Mouse (Mus musculus): ENCODE results near the gene Kif1c. TPM values are rescaled to one million over a fixed set of nuclear protein-coding genes. Genes with fewer than 3 reads are reported as not detected.

The Kif1c gene
- total and polyA plus RNA-seq, 2 experiments from 2014 or later: 1.9 to 31.5 TPM

DNA sequence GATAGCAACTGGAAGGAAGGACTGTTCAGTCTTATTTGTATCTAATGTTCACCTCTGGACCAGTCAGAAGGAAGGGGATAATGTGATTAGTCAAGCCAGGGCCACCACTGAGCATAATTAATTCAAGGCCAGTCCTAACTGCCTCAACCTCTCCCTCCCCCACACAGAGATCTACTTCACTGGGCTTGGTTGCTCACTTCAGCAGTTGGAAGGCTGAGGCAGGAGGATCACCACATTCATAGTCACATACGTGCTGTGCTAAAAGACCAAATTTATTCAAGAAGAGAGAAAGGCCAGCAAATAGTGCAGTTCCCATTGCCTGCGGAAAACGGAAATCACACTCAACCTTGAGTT is 63.2 kb downstream of the Kif1c start:
- Histone ChIP-seq H3K4me1 (ENCODE audit: insufficient read depth, low read length) (peaks cover 12% of the 10 kb centered on the region; the same call in 1 of the 2 replicates), H3K36me3 (ENCODE audit: insufficient read depth, low read length) (0 out of 2 replicates have a peak, but pooled peaks cover 5% of the 10 kb centered on the region), H3K27me3 (ENCODE audit: insufficient read depth, low read length) (no peaks in the 10 kb centered on the region), H3K27ac (peak overlapping the region; percentile 90), H3K4me2 (ENCODE audit: low read depth, low read length) (peak overlapping the region; percentile 79), H3K4me3 (ENCODE audit: low read length) (peak overlapping the region; percentile 60), H3K9me3 (ENCODE audit: low read length) (no peaks in the 10 kb centered on the region), H3K9ac (replicated peaks; ENCODE audit: low read length) (peak overlapping the region; percentile 75)
- WGBS: 26% methylated on average over 3 of the region's 3 CpGs
- no peak for DNase-seq (ENCODE audit: low spot score)
- TF ChIP-seq CTCF (IDR thresholded peaks at IDR 0.05; ENCODE audit: low read depth): no peak
- ATAC-seq: peak; percentile 39; the same call in 1 of the 2 replicates

GRCm38 (mm10) chr11:70763936-70764808 is 63.8 kb downstream of the Kif1c start, which contains the start of gene Zfp3:
TSS of gene Zfp3 (plus strand) at chr11:70764209.
- under 1% methylated on average over 75 of the region's 78 CpGs for WGBS
- H3K4me1 ChIP-seq (ENCODE audit: insufficient read depth, low read length): peaks cover 12% of the 10 kb centered on the region; the same call in 1 of the 2 replicates
- peak within 1 kb of the TSS; percentile 60 for H3K4me3 ChIP-seq (ENCODE audit: low read length)
- H3K9ac ChIP-seq (replicated peaks; ENCODE audit: low read length): peak within 1 kb of the TSS; percentile 75
- no peaks in the 10 kb centered on the region for H3K27me3 ChIP-seq (ENCODE audit: insufficient read depth, low read length)
- TF ChIP-seq CTCF (IDR thresholded peaks at IDR 0.05; ENCODE audit: low read depth): no peak
- no peaks in the 10 kb centered on the region for H3K9me3 ChIP-seq (ENCODE audit: low read length)
- peak; percentile 89 for DNase-seq (ENCODE audit: low spot score)
- 0 out of 2 replicates have a peak, but pooled peaks cover 5% of the 10 kb centered on the region for H3K36me3 ChIP-seq (ENCODE audit: insufficient read depth, low read length)
- H3K27ac ChIP-seq: peak within 1 kb of the TSS; percentile 90
- peak; percentile 93 for ATAC-seq
- H3K4me2 ChIP-seq (ENCODE audit: low read depth, low read length): peak within 1 kb of the TSS; percentile 79

DNA sequence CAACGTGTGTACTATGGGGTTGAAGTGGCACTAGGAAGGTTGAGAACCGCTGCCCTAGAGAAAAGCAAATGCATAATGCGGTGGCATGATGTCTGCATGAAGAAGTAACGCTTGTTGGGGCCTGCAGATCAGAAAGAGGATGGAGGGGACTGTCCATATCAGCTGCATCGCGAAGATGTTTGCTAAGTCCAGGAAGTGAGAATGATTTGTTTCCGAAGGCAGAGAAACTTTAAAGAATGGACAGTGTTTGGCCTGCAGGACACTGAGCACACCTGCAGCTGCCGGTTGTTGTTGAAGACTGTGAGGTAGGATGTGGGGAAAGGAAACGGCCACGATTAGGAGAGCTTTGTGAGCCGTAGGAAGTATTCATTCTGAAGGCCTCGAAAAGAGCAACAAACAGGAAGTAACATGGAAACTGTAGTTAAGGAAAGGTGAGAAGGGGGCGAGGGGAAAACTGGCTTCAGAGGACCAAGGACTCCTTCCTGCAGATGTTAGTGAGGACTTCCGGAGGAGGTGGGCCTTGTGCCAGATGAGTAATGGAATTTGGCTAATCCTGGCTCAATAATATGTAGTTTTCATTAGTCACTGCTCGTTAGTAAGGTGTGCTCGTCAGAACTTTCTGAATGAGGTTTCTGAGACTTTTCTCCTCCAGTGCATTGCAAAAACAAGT is 65.6 kb downstream of the Kif1c start:
- Histone ChIP-seq H3K27me3 (ENCODE audit: insufficient read depth, low read length) (no peaks in the 10 kb centered on the region), H3K27ac (no peak overlapping the region), H3K4me2 (ENCODE audit: low read depth, low read length) (no peak overlapping the region), H3K36me3 (ENCODE audit: insufficient read depth, low read length) (peaks cover 7% of the 10 kb centered on the region; the same call in 1 of the 2 replicates), H3K4me1 (ENCODE audit: insufficient read depth, low read length) (peaks cover 12% of the 10 kb centered on the region; the same call in 1 of the 2 replicates), H3K9me3 (ENCODE audit: low read length) (no peaks in the 10 kb centered on the region), H3K4me3 (ENCODE audit: low read length) (no peak overlapping the region), H3K9ac (replicated peaks; ENCODE audit: low read length) (0 out of 2 replicates have a peak overlapping the region, but pooled peaks have one; percentile 5)
- no peak for DNase-seq (ENCODE audit: low spot score)
- TF ChIP-seq CTCF (IDR thresholded peaks at IDR 0.05; ENCODE audit: low read depth): no peak
- WGBS: 79% methylated on average over 16 of the region's 16 CpGs
- no peak for ATAC-seq

DNA sequence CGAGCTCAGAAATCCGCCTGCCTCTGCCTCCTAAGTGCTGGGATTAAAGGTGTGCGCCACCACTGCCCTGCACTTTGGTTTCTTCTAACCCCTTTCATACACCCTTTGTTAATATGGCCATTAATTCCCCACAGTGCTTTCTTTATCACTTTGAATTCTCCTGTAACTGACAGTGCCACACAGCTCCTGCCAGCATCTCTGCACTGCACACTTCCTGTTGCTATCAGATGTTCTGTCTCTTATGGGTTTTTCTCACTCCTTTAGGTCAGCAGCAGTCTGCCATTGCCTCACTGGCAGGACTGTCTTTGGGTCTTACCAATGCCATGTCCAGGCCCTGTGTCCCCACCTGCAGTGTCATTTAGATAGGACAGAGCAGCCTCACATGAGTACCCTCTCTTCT is 70.5 kb downstream of the Kif1c start:
- Histone ChIP-seq H3K36me3 (ENCODE audit: insufficient read depth, low read length) (peaks cover 26% of the 10 kb centered on the region; the same call in 1 of the 2 replicates), H3K27ac (no peak overlapping the region), H3K4me3 (ENCODE audit: low read length) (no peak overlapping the region), H3K9me3 (ENCODE audit: low read length) (no peaks in the 10 kb centered on the region), H3K9ac (replicated peaks; ENCODE audit: low read length) (no peak overlapping the region), H3K4me1 (ENCODE audit: insufficient read depth, low read length) (0 out of 2 replicates have a peak, but pooled peaks cover 3% of the 10 kb centered on the region), H3K4me2 (ENCODE audit: low read depth, low read length) (no peak overlapping the region), H3K27me3 (ENCODE audit: insufficient read depth, low read length) (no peaks in the 10 kb centered on the region)
- 92% methylated on average over 3 of the region's 3 CpGs for WGBS
- no peak for TF ChIP-seq CTCF (IDR thresholded peaks at IDR 0.05; ENCODE audit: low read depth)
- ATAC-seq (no peak), DNase-seq (ENCODE audit: low spot score) (no peak)

GRCm38 (mm10) chr11:70776830-70777571 is 76.7 kb downstream of the Kif1c start:
- Histone ChIP-seq H3K4me3 (ENCODE audit: low read length) (no peak overlapping the region), H3K27ac (no peak overlapping the region), H3K36me3 (ENCODE audit: insufficient read depth, low read length) (0 out of 2 replicates have a peak, but pooled peaks cover 12% of the 10 kb centered on the region), H3K9me3 (ENCODE audit: low read length) (no peaks in the 10 kb centered on the region), H3K27me3 (ENCODE audit: insufficient read depth, low read length) (no peaks in the 10 kb centered on the region), H3K9ac (replicated peaks; ENCODE audit: low read length) (no peak overlapping the region), H3K4me2 (ENCODE audit: low read depth, low read length) (no peak overlapping the region), H3K4me1 (ENCODE audit: insufficient read depth, low read length) (no peaks in the 10 kb centered on the region)
- whole genome bisulfite sequencing: 31% methylated on average over 17 of the region's 17 CpGs
- DNase-seq (ENCODE audit: low spot score): peak; percentile 82
- peak; percentile 91 for TF ChIP-seq CTCF (IDR thresholded peaks at IDR 0.05; ENCODE audit: low read depth)
- peak; percentile 84; the same call in 1 of the 2 replicates for ATAC-seq

- no peak overlapping the region for H3K4me3 ChIP-seq (ENCODE audit: low read length)
- H3K4me1 ChIP-seq (ENCODE audit: insufficient read depth, low read length): no peaks in the 10 kb centered on the region
- ATAC-seq: 0 out of 2 replicates have a peak, but pooled peaks have one; percentile 25
- 0 out of 2 replicates have a peak, but pooled peaks cover 6% of the 10 kb centered on the region for H3K36me3 ChIP-seq (ENCODE audit: insufficient read depth, low read length)
- DNase-seq (ENCODE audit: low spot score): no peak
- no peak for TF ChIP-seq CTCF (IDR thresholded peaks at IDR 0.05; ENCODE audit: low read depth)
- no peaks in the 10 kb centered on the region for H3K27me3 ChIP-seq (ENCODE audit: insufficient read depth, low read length)
- no peak overlapping the region for H3K27ac ChIP-seq
- WGBS: 67% methylated on average over 6 of the region's 6 CpGs
- no peak overlapping the region for H3K4me2 ChIP-seq (ENCODE audit: low read depth, low read length)
- H3K9me3 ChIP-seq (ENCODE audit: low read length): no peaks in the 10 kb centered on the region
- H3K9ac ChIP-seq (replicated peaks; ENCODE audit: low read length): no peak overlapping the region
These were observed 77.3 kb downstream of the Kif1c start for GRCm38 (mm10) chr11:70777634-70778033.

Measured in hindbrain, postnatal 0 days (tissue).